Mouse (Mus musculus) erythroblast, embryonic 14.5 days (primary cell): ENCODE results near the gene Mms19.

Source experiments
- GATA1 ChIP-seq: IDR thresholded peaks from 2 replicates; pipeline ENCODE4 v1.6.1; 2012; ENCODE audit warnings: low read length, inconsistent platforms, mixed read lengths
- TAL1 ChIP-seq: IDR thresholded peaks from 3 replicates; pipeline ENCODE4 v1.6.1; 2012; ENCODE audit warnings: low read length, inconsistent platforms, mixed read lengths

DNA sequence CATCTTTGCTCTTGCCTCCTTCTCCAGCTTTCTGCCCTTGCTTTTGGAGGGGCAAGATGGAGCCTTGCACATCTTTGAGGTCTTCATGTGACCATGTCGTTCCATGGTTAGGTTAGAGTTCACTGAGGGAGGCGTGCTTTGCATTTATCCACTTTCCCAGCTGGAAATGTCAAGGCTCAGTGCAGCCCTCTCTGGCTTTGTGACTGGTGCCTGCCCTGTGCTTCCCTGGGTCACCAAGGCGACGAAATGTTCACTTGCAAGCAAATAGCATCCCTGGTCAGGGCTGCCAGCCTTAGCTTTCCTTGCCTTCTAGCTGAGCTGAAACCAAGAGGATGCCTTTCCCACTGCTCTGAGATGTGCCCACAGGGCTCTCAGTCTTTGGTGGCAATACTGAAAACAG is 29.5 kb upstream of the Mms19 start:
- no peak for TF ChIP-seq GATA1
- TF ChIP-seq TAL1: no peak
